Mouse (Mus musculus): ENCODE measurements around the gene Padi1. TPM values are rescaled to one million over a fixed set of nuclear protein-coding genes. Genes with fewer than 3 reads are reported as not detected.
A peak's percentile ranks its signal among the peaks of the same experiment; 100 is the strongest.

Gene Padi1
- polyA plus RNA-seq, 1 experiment = 0.06 TPM

- Histone ChIP-seq H3K4me2 (ENCODE audit: low read depth) (no peak overlapping the region), H3K4me3 (no peak overlapping the region), H3K79me2 (ENCODE audit: control insufficient read depth, insufficient read depth) (no peaks in the 10 kb centered on the region), H3K27me3 (ENCODE audit: control insufficient read depth, insufficient read depth, insufficient read length) (no peaks in the 10 kb centered on the region), H3K36me3 (ENCODE audit: control insufficient read depth, insufficient read depth) (no peaks in the 10 kb centered on the region), H3ac (ENCODE audit: control insufficient read depth, insufficient read length) (no peak overlapping the region)
- TF ChIP-seq SRF (IDR thresholded peaks at IDR 0.05; ENCODE audit: control insufficient read depth, insufficient read length, low read depth) (no peak), REST (IDR thresholded peaks at IDR 0.05; ENCODE audit: insufficient read depth, insufficient read length) (no peak), TCF12 (IDR thresholded peaks at IDR 0.05; ENCODE audit: insufficient read depth, poor library complexity, severe bottlenecking) (no peak), USF1 (IDR thresholded peaks at IDR 0.05; ENCODE audit: low read depth) (no peak), TCF3 (IDR thresholded peaks at IDR 0.05; ENCODE audit: insufficient read length, low read depth) (no peak), POLR2A (IDR thresholded peaks at IDR 0.05; ENCODE audit: insufficient read length, low read depth) (no peak)
These were observed 31.0 kb downstream of the Padi1 start for GRCm38 (mm10) chr4:140814241-140815225.

GRCm38 (mm10) chr4:140813358-140814185 lies 32.0 kb downstream of the Padi1 start:
- H3K79me2 ChIP-seq (ENCODE audit: control insufficient read depth, insufficient read depth) = no peaks in the 10 kb centered on the region
- H3K36me3 ChIP-seq (ENCODE audit: control insufficient read depth, insufficient read depth) = no peaks in the 10 kb centered on the region
- no peak overlapping the region for H3K4me3 ChIP-seq
- TF ChIP-seq REST (IDR thresholded peaks at IDR 0.05; ENCODE audit: insufficient read depth, insufficient read length) = no peak
- TF ChIP-seq CEBPB (IDR thresholded peaks at IDR 0.05; ENCODE audit: insufficient read depth, poor library complexity, severe bottlenecking) = no peak
- TF ChIP-seq POLR2AphosphoS2 (IDR thresholded peaks at IDR 0.05; ENCODE audit: insufficient read length, low read depth) = no peak
- TF ChIP-seq USF1 (IDR thresholded peaks at IDR 0.05; ENCODE audit: low read depth) = no peak
- TF ChIP-seq SRF (IDR thresholded peaks at IDR 0.05; ENCODE audit: control insufficient read depth, insufficient read length, low read depth) = no peak
- peak; percentile 43 to 88 (median 55) for TF ChIP-seq MYOG (IDR thresholded peaks at IDR 0.05; ENCODE audit: control insufficient read depth in 1 of 3, insufficient read depth in 1 of 3, insufficient read length in 2 of 3, low read depth in 2 of 3)
- TF ChIP-seq TCF3 (IDR thresholded peaks at IDR 0.05; ENCODE audit: insufficient read length, low read depth) = peak; percentile 86
- TF ChIP-seq MYOD1 (IDR thresholded peaks at IDR 0.05; ENCODE audit: control insufficient read depth in 1 of 3, insufficient read length in 2 of 3, low read depth in 2 of 3) = peak in 2 of 3 experiments; percentile 20 to 89
- H3ac ChIP-seq (ENCODE audit: control insufficient read depth, insufficient read length) = no peak overlapping the region
- H3K27me3 ChIP-seq (ENCODE audit: control insufficient read depth, insufficient read depth, insufficient read length) = no peaks in the 10 kb centered on the region
- no peak overlapping the region for H3K4me2 ChIP-seq (ENCODE audit: low read depth)

- TF ChIP-seq REST (IDR thresholded peaks at IDR 0.05; ENCODE audit: insufficient read depth, insufficient read length) = no peak
- no peak for TF ChIP-seq MAX (IDR thresholded peaks at IDR 0.05; ENCODE audit: low read depth)
- TF ChIP-seq MYOG (IDR thresholded peaks at IDR 0.05; ENCODE audit: control insufficient read depth in 1 of 3, insufficient read depth in 1 of 3, insufficient read length in 2 of 3, low read depth in 2 of 3) = no peak
- TF ChIP-seq POLR2AphosphoS2 (IDR thresholded peaks at IDR 0.05; ENCODE audit: insufficient read length, low read depth) = no peak
- Histone ChIP-seq H3K27me3 (ENCODE audit: control insufficient read depth, insufficient read depth, insufficient read length) (no peaks in the 10 kb centered on the region), H3K4me3 (no peak overlapping the region), H3K4me2 (ENCODE audit: low read depth) (no peak overlapping the region), H3ac (ENCODE audit: control insufficient read depth, insufficient read length) (no peak overlapping the region), H3K79me2 (ENCODE audit: control insufficient read depth, insufficient read depth) (no peaks in the 10 kb centered on the region), H3K36me3 (ENCODE audit: control insufficient read depth, insufficient read depth) (no peaks in the 10 kb centered on the region)
These were observed 33.0 kb downstream of the Padi1 start for GRCm38 (mm10) chr4:140812609-140813008.

GRCm38 (mm10) chr4:140812191-140812590 lies 33.4 kb downstream of the Padi1 start:
- no peak overlapping the region for H3K4me3 ChIP-seq
- H3K27me3 ChIP-seq (ENCODE audit: control insufficient read depth, insufficient read depth, insufficient read length) = no peaks in the 10 kb centered on the region
- H3ac ChIP-seq (ENCODE audit: control insufficient read depth, insufficient read length) = no peak overlapping the region
- no peaks in the 10 kb centered on the region for H3K79me2 ChIP-seq (ENCODE audit: control insufficient read depth, insufficient read depth)
- no peak for TF ChIP-seq MAX (IDR thresholded peaks at IDR 0.05; ENCODE audit: low read depth)
- no peak for TF ChIP-seq REST (IDR thresholded peaks at IDR 0.05; ENCODE audit: insufficient read depth, insufficient read length)
- no peak for TF ChIP-seq MYOD1 (IDR thresholded peaks at IDR 0.05; ENCODE audit: control insufficient read depth in 1 of 3, insufficient read length in 2 of 3, low read depth in 2 of 3)
- no peak overlapping the region for H3K4me2 ChIP-seq (ENCODE audit: low read depth)
- no peaks in the 10 kb centered on the region for H3K36me3 ChIP-seq (ENCODE audit: control insufficient read depth, insufficient read depth)

GRCm38 (mm10) chr4:140810458-140811260 lies 34.9 kb downstream of the Padi1 start, which contains the start of gene Padi3:
Gene Padi3, minus strand, starts transcription at chr4:140810648.
- TF ChIP-seq TCF12 (IDR thresholded peaks at IDR 0.05; ENCODE audit: insufficient read depth, poor library complexity, severe bottlenecking) (no peak), MYOG (IDR thresholded peaks at IDR 0.05; ENCODE audit: control insufficient read depth in 1 of 3, insufficient read depth in 1 of 3, insufficient read length in 2 of 3, low read depth in 2 of 3) (no peak), REST (IDR thresholded peaks at IDR 0.05; ENCODE audit: insufficient read depth, insufficient read length) (no peak), TCF3 (IDR thresholded peaks at IDR 0.05; ENCODE audit: insufficient read length, low read depth) (no peak), POLR2A (IDR thresholded peaks at IDR 0.05; ENCODE audit: insufficient read length, low read depth) (no peak), E2F4 (IDR thresholded peaks at IDR 0.05; ENCODE audit: insufficient read depth) (no peak), MAX (IDR thresholded peaks at IDR 0.05; ENCODE audit: low read depth) (no peak), USF1 (IDR thresholded peaks at IDR 0.05; ENCODE audit: low read depth) (no peak), CEBPB (IDR thresholded peaks at IDR 0.05; ENCODE audit: insufficient read depth, poor library complexity, severe bottlenecking) (no peak), SRF (IDR thresholded peaks at IDR 0.05; ENCODE audit: control insufficient read depth, insufficient read length, low read depth) (no peak), POLR2AphosphoS2 (IDR thresholded peaks at IDR 0.05; ENCODE audit: insufficient read length, low read depth) (no peak), MYOD1 (IDR thresholded peaks at IDR 0.05; ENCODE audit: control insufficient read depth in 1 of 3, insufficient read length in 2 of 3, low read depth in 2 of 3) (no peak)
- Histone ChIP-seq H3K36me3 (ENCODE audit: control insufficient read depth, insufficient read depth) (no peaks in the 10 kb centered on the region), H3K79me2 (ENCODE audit: control insufficient read depth, insufficient read depth) (no peaks in the 10 kb centered on the region), H3ac (ENCODE audit: control insufficient read depth, insufficient read length) (no peak within 1 kb of the TSS), H3K4me3 (no peak within 1 kb of the TSS), H3K4me2 (ENCODE audit: low read depth) (peak within 1 kb of the TSS; percentile 73), H3K27me3 (ENCODE audit: control insufficient read depth, insufficient read depth, insufficient read length) (no peaks in the 10 kb centered on the region)
